Mouse (Mus musculus) MEL (cell line): ENCODE results near the gene Fam129a. TPM values are rescaled to one million over a fixed set of nuclear protein-coding genes. Genes with fewer than 3 reads are reported as not detected.

Experiments used
- DNase-seq: peaks from one replicate; pipeline ENCODE4 v3.0.0; 2011; ENCODE audit warnings: low read depth, low spot score
- H3K27ac ChIP-seq: 2 replicates; pipeline ENCODE4 v1.5.1; 2012; ENCODE audit warnings: low read depth, mild to moderate bottlenecking, control low read depth, low read length, moderate library complexity; ENCODE audit not compliant: control insufficient read depth
- H3K27me3 ChIP-seq, 2 experiments: fragments of 150-350 bp in 1 of 2; sonication (generic) in 1 of 2; 2 replicates each; pipeline ENCODE4 v1.6.1; 2012; ENCODE audit warnings: low read length in 2 of 2, mild to moderate bottlenecking in 2 of 2, improper control_type of control experiment in 1 of 2, moderate library complexity in 1 of 2; ENCODE audit not compliant: insufficient read depth in 2 of 2, control insufficient read depth in 1 of 2
- H3K36me3 ChIP-seq, 2 experiments: 2 replicates each; pipeline ENCODE4 v1.6.1; 2012 to 2014; ENCODE audit warnings: low read length in 2 of 2, improper control_type of control experiment in 1 of 2, inconsistent platforms in 1 of 2, mild to moderate bottlenecking in 1 of 2; ENCODE audit not compliant: insufficient read depth in 2 of 2, control insufficient read depth in 1 of 2
- H3K4me1 ChIP-seq, 2 experiments: fragments of 150-350 bp in 1 of 2; sonication (generic) in 1 of 2; 2 replicates each; pipeline ENCODE4 v1.6.1; 2012; ENCODE audit warnings: low read length in 2 of 2, improper control_type of control experiment in 1 of 2, mild to moderate bottlenecking in 1 of 2; ENCODE audit not compliant: insufficient read depth in 2 of 2, control insufficient read depth in 1 of 2
- H3K4me3 ChIP-seq, 2 experiments: fragments of 150-350 bp in 1 of 2; sonication (generic) in 1 of 2; 2 replicates each; pipeline ENCODE4 v1.5.1; 2012; ENCODE audit warnings: low read depth in 2 of 2, low read length in 2 of 2, mild to moderate bottlenecking in 2 of 2, moderate library complexity in 2 of 2, control low read depth in 1 of 2, improper control_type of control experiment in 1 of 2; ENCODE audit not compliant: control insufficient read depth in 1 of 2, insufficient read depth in 1 of 2
- H3K79me2 ChIP-seq: 2 replicates; pipeline ENCODE4 v1.6.1; 2012; ENCODE audit warnings: mild to moderate bottlenecking, low read length, moderate library complexity; ENCODE audit not compliant: control insufficient read depth, poor library complexity, insufficient read depth
- H3K9ac ChIP-seq: 2 replicates; pipeline ENCODE4 v1.6.1; 2012; ENCODE audit warnings: low read depth, mild to moderate bottlenecking, control low read depth, low read length, moderate library complexity; ENCODE audit not compliant: control insufficient read depth, poor library complexity, severe bottlenecking
- H3K9me3 ChIP-seq: fragments of 150-350 bp; sonication (generic); replicated peaks from 2 replicates; pipeline ENCODE4 v1.6.1; 2012; ENCODE audit warnings: mild to moderate bottlenecking, low read length, improper control_type of control experiment, moderate library complexity; ENCODE audit not compliant: insufficient read depth
- BHLHE40 ChIP-seq: IDR thresholded peaks from 2 replicates; pipeline ENCODE4 v1.6.1; 2012; ENCODE audit warnings: low read depth, mild to moderate bottlenecking, inconsistent platforms, low read length, improper control_type of control experiment, borderline replicate concordance
- CHD2 ChIP-seq: IDR thresholded peaks from 2 replicates; pipeline ENCODE4 v1.6.1; 2011; ENCODE audit warnings: low read length, improper control_type of control experiment
- ETS1 ChIP-seq: IDR thresholded peaks from 2 replicates; pipeline ENCODE4 v1.6.1; 2012; ENCODE audit warnings: low read depth, mild to moderate bottlenecking, inconsistent platforms, low read length, improper control_type of control experiment, moderate library complexity
- GABPA ChIP-seq: IDR thresholded peaks from 2 replicates; pipeline ENCODE4 v1.6.1; 2012; ENCODE audit warnings: low read depth, mild to moderate bottlenecking, inconsistent platforms, low read length, improper control_type of control experiment, moderate library complexity
- HCFC1 ChIP-seq: IDR thresholded peaks from 2 replicates; pipeline ENCODE4 v1.6.1; 2012; ENCODE audit warnings: low read depth, mild to moderate bottlenecking, inconsistent platforms, low read length, improper control_type of control experiment, moderate library complexity
- JUND ChIP-seq: IDR thresholded peaks from 2 replicates; pipeline ENCODE4 v1.6.1; 2011; ENCODE audit warnings: low read depth, mild to moderate bottlenecking, improper control_type of control experiment, low read length
- KAT2A ChIP-seq: conservative IDR thresholded peaks from 2 replicates; pipeline ENCODE4 v1.6.1; 2012; ENCODE audit warnings: low read depth, low read length, improper control_type of control experiment, inconsistent platforms
- MAZ ChIP-seq: IDR thresholded peaks from 2 replicates; pipeline ENCODE4 v1.6.1; 2012; ENCODE audit warnings: low read depth, mild to moderate bottlenecking, inconsistent platforms, low read length, improper control_type of control experiment
- MXI1 ChIP-seq: IDR thresholded peaks from 2 replicates; pipeline ENCODE4 v1.6.1; 2011; ENCODE audit warnings: mild to moderate bottlenecking, low read depth, low read length, improper control_type of control experiment
- MYC ChIP-seq: IDR thresholded peaks from 2 replicates; pipeline ENCODE4 v1.6.1; 2011; ENCODE audit warnings: low read depth, mild to moderate bottlenecking, low read length, improper control_type of control experiment, moderate library complexity
- NELFE ChIP-seq: IDR thresholded peaks from 2 replicates; pipeline ENCODE4 v1.6.1; 2011; ENCODE audit warnings: low read depth, low read length, improper control_type of control experiment
- POLR2A ChIP-seq, 2 experiments: IDR thresholded peaks; 2 replicates each; pipeline ENCODE4 v1.6.1; 2011 to 2012; ENCODE audit warnings: low read length in 2 of 2, mild to moderate bottlenecking in 2 of 2, control low read depth in 1 of 2, improper control_type of control experiment in 1 of 2, low read depth in 1 of 2, moderate library complexity in 1 of 2; ENCODE audit not compliant: control insufficient read depth in 1 of 2, insufficient read depth in 1 of 2, poor library complexity in 1 of 2
- POLR2AphosphoS5 ChIP-seq: IDR thresholded peaks from 2 replicates; pipeline ENCODE4 v1.6.1; 2012; ENCODE audit warnings: low read depth, borderline replicate concordance, mild to moderate bottlenecking, inconsistent platforms, low read length, moderate library complexity, mixed read lengths
- RCOR1 ChIP-seq: IDR thresholded peaks from 2 replicates; pipeline ENCODE4 v1.6.1; 2012; ENCODE audit warnings: low read depth, mild to moderate bottlenecking, inconsistent platforms, low read length, improper control_type of control experiment
- SMC3 ChIP-seq: IDR thresholded peaks from 2 replicates; pipeline ENCODE4 v1.6.1; 2011; ENCODE audit warnings: low read depth, low read length, improper control_type of control experiment
- TAL1 ChIP-seq: IDR thresholded peaks from 2 replicates; pipeline ENCODE4 v1.6.1; 2012; ENCODE audit warnings: mild to moderate bottlenecking, inconsistent platforms, low read length, moderate library complexity, mixed read lengths
- TBP ChIP-seq: IDR thresholded peaks from 2 replicates; pipeline ENCODE4 v1.8.0; 2011; ENCODE audit warnings: low read depth, low read length, improper control_type of control experiment
- TCF12 ChIP-seq: IDR thresholded peaks from 2 replicates; pipeline ENCODE4 v1.6.1; 2014; ENCODE audit warnings: low read depth, mild to moderate bottlenecking, inconsistent platforms, low read length, improper control_type of control experiment, moderate library complexity
- UBTF ChIP-seq: IDR thresholded peaks from 2 replicates; pipeline ENCODE4 v1.6.1; 2012; ENCODE audit warnings: low read depth, mild to moderate bottlenecking, inconsistent platforms, low read length, improper control_type of control experiment, moderate library complexity, borderline replicate concordance; ENCODE audit not compliant: insufficient read depth
- USF2 ChIP-seq, 2 experiments: IDR thresholded peaks; 2 replicates each; pipeline ENCODE4 v1.6.1; 2011 to 2012; ENCODE audit warnings: improper control_type of control experiment in 2 of 2, low read length in 2 of 2, borderline replicate concordance in 1 of 2, inconsistent platforms in 1 of 2, low read depth in 1 of 2, mild to moderate bottlenecking in 1 of 2; ENCODE audit not compliant: insufficient read depth in 1 of 2
- ZKSCAN1 ChIP-seq: IDR thresholded peaks from 2 replicates; pipeline ENCODE4 v1.6.1; 2012; ENCODE audit warnings: low read depth, mild to moderate bottlenecking, inconsistent platforms, low read length, improper control_type of control experiment, moderate library complexity
- ZNF384 ChIP-seq: IDR thresholded peaks from 2 replicates; pipeline ENCODE4 v1.6.1; 2012; ENCODE audit warnings: low read depth, mild to moderate bottlenecking, inconsistent platforms, low read length, improper control_type of control experiment
- polyA plus RNA-seq, 2 experiments: library from polyadenylated mRNA; stranded (reverse) in 1 of 2; unstranded in 1 of 2; fragments of >175 nt in 1 of 2; fragments of >200 nt in 1 of 2; gene quantifications; 2 replicates each; pipeline versions ENCODE4 v1.2.1 to v1.2.4; 2012; ENCODE audit warnings: low replicate concordance in 2 of 2, low read depth in 1 of 2; ENCODE audit not compliant: insufficient read length in 2 of 2, insufficient read depth in 1 of 2, missing spikeins in 1 of 2
- total RNA-seq: library from RNA; depleted of rRNA; stranded (reverse); fragments of 300-350 nt; gene quantifications from 2 replicates; pipeline ENCODE4 v1.2.3, GENCODE M21; 2012

The Fam129a gene
- total and polyA plus RNA-seq, 3 experiments = 3.1 to 67.5 (median 8.8) TPM

GRCm38 (mm10) chr1:151721357-151721983 lies 150.5 kb downstream of the Fam129a start:
- Histone ChIP-seq H3K27me3 (no peaks in the 10 kb centered on the region), H3K9ac (no peak overlapping the region), H3K4me1 (peaks cover 3 to 16% of the 10 kb centered on the region in 2 experiments), H3K36me3 (peaks cover 0 to 14% of the 10 kb centered on the region in 2 experiments; a peak in 3 of 4 replicates), H3K9me3 (no peaks in the 10 kb centered on the region), H3K79me2 (no peaks in the 10 kb centered on the region), H3K27ac (no peak overlapping the region), H3K4me3 (no peak overlapping the region)
- TF ChIP-seq NELFE (no peak), TCF12 (no peak), POLR2AphosphoS5 (no peak), RCOR1 (no peak), MYC (no peak), MAZ (no peak), UBTF (no peak), MXI1 (no peak), TAL1 (no peak), KAT2A (no peak), BHLHE40 (no peak), ZKSCAN1 (no peak), ETS1 (no peak), JUND (no peak), HCFC1 (no peak), CHD2 (no peak), SMC3 (no peak), POLR2A (IDR thresholded peaks at IDR 0.05; ENCODE audit: control insufficient read depth in 1 of 2, insufficient read depth in 1 of 2, low read depth in 1 of 2, low read length in 2 of 2, poor library complexity in 1 of 2) (no peak)
- DNase-seq = no peak

- no peaks in the 10 kb centered on the region for H3K27me3 ChIP-seq
- no peaks in the 10 kb centered on the region for H3K79me2 ChIP-seq
- DNase-seq = no peak
- no peaks in the 10 kb centered on the region for H3K9me3 ChIP-seq
- peaks cover 9 to 22% of the 10 kb centered on the region in 2 experiments for H3K4me1 ChIP-seq
- TF ChIP-seq SMC3 = no peak
- no peak for TF ChIP-seq ETS1
- no peak for TF ChIP-seq ZNF384
- TF ChIP-seq POLR2AphosphoS5 = no peak
- TF ChIP-seq GABPA = no peak
- no peak for TF ChIP-seq BHLHE40
- TF ChIP-seq UBTF = no peak
- TF ChIP-seq USF2 (IDR thresholded peaks at IDR 0.05; ENCODE audit: borderline replicate concordance in 1 of 2, insufficient read depth in 1 of 2, low read depth in 1 of 2, low read length in 2 of 2) = no peak
- no peak for TF ChIP-seq KAT2A
- no peak for TF ChIP-seq TBP
- no peak overlapping the region for H3K9ac ChIP-seq
- H3K36me3 ChIP-seq = peaks cover 0 to 24% of the 10 kb centered on the region in 2 experiments; a peak in 3 of 4 replicates
- no peak overlapping the region for H3K27ac ChIP-seq
- no peak overlapping the region for H3K4me3 ChIP-seq
Observed at GRCm38 (mm10) chr1:151723771-151724170, 152.8 kb downstream of the Fam129a start.
